Mouse (Mus musculus) frontal cortex, adult 2 months (tissue): ENCODE results near the gene Pcx. TPM values are rescaled to one million over a fixed set of nuclear protein-coding genes. Genes with fewer than 3 reads are reported as not detected.

Source experiments
- polyA plus RNA-seq: library from polyadenylated mRNA; depleted of rRNA; stranded (reverse); fragments of >200 nt; gene quantifications from 2 replicates; pipeline ENCODE4 v1.2.3, GENCODE M21; 2012; rRNA removed

The Pcx gene
- polyA plus RNA-seq, 1 experiment: 41.6 TPM

Other genes starting within 250 kb of the Pcx start
- 98.6 and 106 TPM in 2 replicates for gene Ssh3, start 241.3 kb upstream of the Pcx start, polyA plus RNA-seq
- gene Ankrd13d, start 227.3 kb upstream of the Pcx start, polyA plus RNA-seq: 73.1 and 77.0 TPM in 2 replicates
- 183 and 199 TPM in 2 replicates for gene Grk2, start 204.2 kb upstream of the Pcx start, polyA plus RNA-seq
- 68.7 and 69.6 TPM in 2 replicates for gene Kdm2a, start 112.2 kb upstream of the Pcx start, polyA plus RNA-seq
- gene Rhod, start 71.0 kb upstream of the Pcx start, polyA plus RNA-seq: 1.7 and 2.0 TPM in 2 replicates
- gene Syt12, start 33.0 kb upstream of the Pcx start, polyA plus RNA-seq: 20.5 TPM in 2 replicates
- not detected in 2 replicates for gene 2010003K11Rik, start 11.9 kb upstream of the Pcx start, polyA plus RNA-seq
- 31.8 and 33.5 TPM in 2 replicates for gene Lrfn4, start 105.2 kb downstream of the Pcx start, polyA plus RNA-seq
- 49.4 and 54.8 TPM in 2 replicates for gene Rce1, start 115.2 kb downstream of the Pcx start, polyA plus RNA-seq
- 3.9 and 4.5 TPM in 2 replicates for gene Gm960, start 188.2 kb downstream of the Pcx start, polyA plus RNA-seq
- 186 and 200 TPM in 2 replicates for gene Sptbn2, start 200.7 kb downstream of the Pcx start, polyA plus RNA-seq
- gene Rbm4b, start 246.0 kb downstream of the Pcx start, polyA plus RNA-seq: 24.3 and 25.3 TPM in 2 replicates